Mouse (Mus musculus): ENCODE measurements around the gene Olfr1450. TPM values are rescaled to one million over a fixed set of nuclear protein-coding genes. Genes with fewer than 3 reads are reported as not detected.
"Not testable (repeated sequence)": the region's sequence is repeated elsewhere in the genome, so short reads cannot be mapped to it uniquely, and the experiment has no call there.

The Olfr1450 gene
- not detected for polyA plus RNA-seq (2017; shearing (Covaris generic))

- no peak for ATAC-seq
Measured at GRCm38 (mm10) chr19:12949958-12950357, at the start of gene Olfr1450. TSS of gene Olfr1450 (plus strand) at chr19:12950258.

- no peak for ATAC-seq
Measured at GRCm38 (mm10) chr19:12903643-12904042, 46.4 kb upstream of the Olfr1450 start, which contains the start of gene Olfr1447. TSS of gene Olfr1447 (minus strand) at chr19:12903743.

GRCm38 (mm10) chr19:12924319-12924718, 25.7 kb upstream of the Olfr1450 start, which contains the start of gene Olfr1448:
TSS of gene Olfr1448 (minus strand) at chr19:12924419.
- ATAC-seq: no peak

- no peak for ATAC-seq
Measured at GRCm38 (mm10) chr19:12930540-12930939, 19.5 kb upstream of the Olfr1450 start, which contains the start of gene Olfr1449. TSS of gene Olfr1449 (plus strand) at chr19:12930840.

GRCm38 (mm10) chr19:12970082-12970481, 20.0 kb downstream of the Olfr1450 start:
- ATAC-seq: not testable (repeated sequence)

GRCm38 (mm10) chr19:12992316-12992715, 42.3 kb downstream of the Olfr1450 start:
- ATAC-seq: not testable (repeated sequence)

- ATAC-seq: no peak
Measured at GRCm38 (mm10) chr19:12994714-12995113, 44.7 kb downstream of the Olfr1450 start, which contains the start of gene Olfr1451. TSS of gene Olfr1451 (plus strand) at chr19:12995014.

Other genes with a start within 250 kb of the Olfr1450 start
- 1 to 10 TPM; 2.1 to 3.0 TPM for gene Cntf, start 184.6 kb upstream of the Olfr1450 start, polyA plus RNA-seq (2017; shearing (Covaris generic))
- gene Zfp91, start 154.1 kb upstream of the Olfr1450 start, polyA plus RNA-seq (2017; shearing (Covaris generic)): 10 to 100 TPM; 17.1 to 17.2 TPM
- gene Lpxn, start 154.1 kb upstream of the Olfr1450 start, polyA plus RNA-seq (2017; shearing (Covaris generic)): 100 to 1,000 TPM; 242 to 258 TPM
- not detected for gene Gm5244, start 103.6 kb upstream of the Olfr1450 start, polyA plus RNA-seq (2017; shearing (Covaris generic))
- gene Olfr1444, start 93.0 kb upstream of the Olfr1450 start, polyA plus RNA-seq (2017; shearing (Covaris generic)): under 1 TPM; 0.19 to 0.25 TPM
- gene Olfr1445, start 66.4 kb upstream of the Olfr1450 start, polyA plus RNA-seq (2017; shearing (Covaris generic)): not detected
- 1 to 10 TPM in 1 of 2 experiments, not detected in 1; 1.1 TPM for gene Olfr1446, start 56.7 kb upstream of the Olfr1450 start, polyA plus RNA-seq (2017; shearing (Covaris generic))
- not detected for gene Olfr1447, start 46.5 kb upstream of the Olfr1450 start, polyA plus RNA-seq (2017; shearing (Covaris generic))
- gene Olfr1448, start 25.8 kb upstream of the Olfr1450 start, polyA plus RNA-seq (2017; shearing (Covaris generic)): not detected
- not detected for gene Olfr1449, start 19.4 kb upstream of the Olfr1450 start, polyA plus RNA-seq (2017; shearing (Covaris generic))
- gene Olfr1451, start 44.8 kb downstream of the Olfr1450 start, polyA plus RNA-seq (2017; shearing (Covaris generic)): not detected
- gene Olfr1453, start 78.1 kb downstream of the Olfr1450 start, polyA plus RNA-seq (2017; shearing (Covaris generic)): not detected
- gene Olfr1454, start 110.4 kb downstream of the Olfr1450 start, polyA plus RNA-seq (2017; shearing (Covaris generic)): not detected
- not detected for gene Olfr1457, start 147.6 kb downstream of the Olfr1450 start, polyA plus RNA-seq (2017; shearing (Covaris generic))
- gene Olfr1458, start 156.5 kb downstream of the Olfr1450 start, polyA plus RNA-seq (2017; shearing (Covaris generic)): not detected
- gene Olfr1459, start 199.3 kb downstream of the Olfr1450 start, polyA plus RNA-seq (2017; shearing (Covaris generic)): under 1 TPM in 1 of 2 experiments, not detected in 1; 0.11 TPM
- not detected for gene Olfr1461, start 212.7 kb downstream of the Olfr1450 start, polyA plus RNA-seq (2017; shearing (Covaris generic))
- under 1 TPM in 1 of 2 experiments, not detected in 1; 0.09 TPM for gene Olfr1462, start 235.5 kb downstream of the Olfr1450 start, polyA plus RNA-seq (2017; shearing (Covaris generic))

Data from activated CD4-positive, CD25-positive, alpha-beta regulatory T cell, adult 4 months (primary cell).